Mouse (Mus musculus): Measurements from ENCODE around the gene Mta2.

Gene Mta2

GRCm38 (mm10) chr19:8992769-8993624 is 51.3 kb downstream of the Mta2 start:
- peak; percentile 28 for DNase-seq

DNA sequence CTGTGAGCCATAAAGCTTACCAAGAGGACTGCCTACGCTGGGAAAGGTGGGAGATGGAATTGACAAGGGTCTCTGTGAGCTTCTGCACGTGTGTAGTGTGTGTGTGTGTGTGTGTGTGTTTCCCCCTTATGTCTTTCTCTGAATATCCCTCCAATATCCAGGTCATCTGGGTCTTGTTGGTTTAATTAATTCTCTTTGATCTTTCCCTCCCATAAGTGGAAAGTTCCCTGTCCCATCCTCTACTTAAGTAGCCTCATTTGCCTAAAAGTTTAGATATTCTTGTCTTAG is 51.9 kb downstream of the Mta2 start:
- no peak for DNase-seq

GRCm38 (mm10) chr19:8994813-8995607 is 53.3 kb downstream of the Mta2 start:
- DNase-seq = no peak

GRCm38 (mm10) chr19:8996601-8997000 is 54.9 kb downstream of the Mta2 start:
- no peak for DNase-seq

DNA sequence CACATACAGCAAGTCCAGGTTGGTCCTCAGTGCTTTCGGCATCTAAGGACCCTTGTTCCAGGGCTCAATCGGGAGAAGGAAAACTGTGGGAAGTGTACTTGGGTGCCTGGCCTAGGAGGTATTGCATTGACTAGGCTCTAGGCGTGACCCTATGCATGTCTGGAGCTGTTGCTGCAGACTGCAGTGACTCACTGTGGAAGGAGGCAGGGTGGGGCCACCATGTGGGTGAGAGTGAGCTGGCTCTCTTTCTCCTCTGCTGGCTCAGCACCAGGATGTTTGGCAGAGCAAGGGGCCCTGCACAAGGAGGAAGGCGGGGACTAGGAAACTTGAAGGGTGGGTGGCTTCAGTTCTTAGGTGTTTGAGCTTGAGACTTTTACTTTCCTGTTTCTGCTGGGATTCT is 55.9 kb downstream of the Mta2 start:
- DNase-seq = no peak

DNA sequence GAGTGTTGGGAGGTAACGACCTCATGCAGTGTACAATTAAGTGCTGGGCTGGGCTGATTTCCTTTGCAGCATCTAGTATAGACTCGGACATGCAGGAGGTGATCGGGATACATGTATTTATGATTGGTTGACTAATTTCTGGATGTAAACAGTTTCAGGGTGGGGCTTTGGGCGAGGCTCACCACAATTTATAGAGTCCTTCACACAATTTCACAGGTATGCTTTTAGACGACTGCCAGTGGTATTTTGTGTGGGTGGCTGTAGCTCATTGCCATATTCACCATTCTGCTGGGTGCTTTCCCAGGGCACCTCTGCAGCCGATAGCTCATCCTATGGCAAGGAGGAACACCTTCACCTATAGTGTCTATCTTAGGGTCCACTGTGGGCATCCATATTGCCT is 56.9 kb downstream of the Mta2 start:
- no peak for DNase-seq

GRCm38 (mm10) chr19:8999223-8999622 is 57.5 kb downstream of the Mta2 start:
- DNase-seq = no peak

All from cerebellum, adult 9-11 months (tissue).